Mouse (Mus musculus) kidney, embryonic 14.5 days (tissue): ENCODE data around the gene Mpzl1. TPM values are rescaled to one million over a fixed set of nuclear protein-coding genes. Genes with fewer than 3 reads are reported as not detected.

Experiments
- ATAC-seq: fragments of 200-750 bp; cut with Nextera tagmentation; 2 replicates; pipeline ENCODE4 v1.8.0; 2017; ENCODE audit warnings: moderate number of reproducible peaks, mild to moderate bottlenecking, moderate TSS enrichment, moderate library complexity; ENCODE audit not compliant: low FRiP score, low TSS enrichment
- H3K27ac ChIP-seq: fragments of 300-500 bp; sonication (generic); 2 replicates; pipeline ENCODE4 v1.5.1; 2014; ENCODE audit warnings: low read depth, mild to moderate bottlenecking, low read length, moderate library complexity, mixed read lengths
- H3K27me3 ChIP-seq: fragments of 300-500 bp; sonication (generic); 2 replicates; pipeline ENCODE4 v1.6.1; 2014; ENCODE audit warnings: mild to moderate bottlenecking, low read length; ENCODE audit not compliant: control insufficient read depth, insufficient read depth
- H3K36me3 ChIP-seq: fragments of 300-500 bp; sonication (generic); 2 replicates; pipeline ENCODE4 v1.6.1; 2014; ENCODE audit warnings: low read length, mixed read lengths; ENCODE audit not compliant: control insufficient read depth, insufficient read depth
- H3K4me1 ChIP-seq: fragments of 300-500 bp; sonication (generic); 2 replicates; pipeline ENCODE4 v1.6.1; 2014; ENCODE audit warnings: low read length, mixed read lengths; ENCODE audit not compliant: control insufficient read depth, insufficient read depth
- H3K4me2 ChIP-seq: fragments of 300-500 bp; sonication (generic); replicated peaks from 2 replicates; pipeline ENCODE4 v1.6.1; 2014; ENCODE audit warnings: low read depth, mild to moderate bottlenecking, low read length
- H3K4me3 ChIP-seq: fragments of 300-500 bp; sonication (generic); 2 replicates; pipeline ENCODE4 v1.5.1; 2014; ENCODE audit warnings: mild to moderate bottlenecking, low read length
- H3K9ac ChIP-seq: fragments of 300-500 bp; sonication (generic); 2 replicates; pipeline ENCODE4 v1.6.1; 2014; ENCODE audit warnings: low read depth, mild to moderate bottlenecking, low read length, moderate library complexity
- H3K9me3 ChIP-seq: fragments of 300-500 bp; sonication (generic); 2 replicates; pipeline ENCODE4 v1.6.1; 2016; ENCODE audit warnings: low read length; ENCODE audit not compliant: control insufficient read depth
- WGBS: fragments of 180-500 bp; shearing (Covaris S2); extraction: QIAGEN DNeasy Blood & Tissue Kit; methylation state at CpG from one replicate; pipeline ENCODE4 v1.1.7; 2014; 5-methylcytosine and 5-hydroxymethylcytosine counted together
- polyA plus RNA-seq: library from polyadenylated mRNA; unstranded; fragments of >200 nt; fragmentation: Nextera tagmentation; extraction: Ambion mirVana; gene quantifications from 2 replicates; pipeline ENCODE4 v1.2.1, GENCODE M21; 2014

The Mpzl1 gene
- polyA plus RNA-seq, 1 experiment from 2014 or later = 253 TPM

DNA sequence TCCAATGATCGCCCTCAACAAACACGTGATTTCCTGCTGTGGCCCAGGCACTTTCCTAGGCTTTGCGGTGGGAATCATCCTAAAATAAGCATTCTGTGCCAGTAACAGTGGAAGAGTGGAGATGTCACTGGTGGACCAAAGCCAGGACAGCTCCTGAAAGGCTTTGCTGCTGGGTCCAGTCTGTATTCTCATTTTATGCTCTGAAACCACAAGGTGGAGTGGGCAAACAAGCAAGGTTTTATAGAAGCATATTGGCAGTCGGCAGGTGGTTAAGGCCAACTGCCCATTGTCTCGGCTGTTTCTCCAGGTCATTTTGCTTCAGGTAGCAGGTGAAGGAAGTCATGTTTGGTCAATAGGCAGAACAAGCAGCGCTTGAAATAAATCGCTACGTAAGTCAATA is 3.2 kb downstream of the Mpzl1 start:
- Histone ChIP-seq H3K4me3 (no peak overlapping the region), H3K4me2 (no peak overlapping the region), H3K27me3 (no peaks in the 10 kb centered on the region), H3K4me1 (peaks cover 33% of the 10 kb centered on the region), H3K27ac (no peak overlapping the region), H3K9ac (no peak overlapping the region), H3K36me3 (no peaks in the 10 kb centered on the region; the same call in 1 of the 2 replicates), H3K9me3 (no peaks in the 10 kb centered on the region)
- WGBS = 73% methylated on average over 8 of the region's 8 CpGs
- no peak for ATAC-seq

DNA sequence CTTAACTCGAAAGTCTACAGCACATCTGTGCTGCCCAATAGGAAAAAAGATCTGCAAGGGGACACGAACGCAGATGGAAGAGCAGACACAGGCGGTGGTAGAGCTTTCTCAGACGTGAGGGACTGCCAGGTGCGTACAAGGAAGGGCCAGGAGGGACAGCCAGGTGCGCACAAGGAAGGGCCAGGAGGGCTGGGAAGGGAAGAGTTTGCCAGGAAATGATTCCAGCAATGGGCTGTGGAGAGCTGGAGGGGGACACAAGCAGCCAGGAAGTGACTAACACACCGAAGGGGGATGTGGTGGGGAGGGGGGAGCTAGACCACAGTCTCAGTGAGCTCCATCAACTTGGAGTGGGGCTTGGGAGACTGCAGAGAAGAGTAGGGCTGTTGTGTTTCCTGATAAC is 4.4 kb downstream of the Mpzl1 start:
- Histone ChIP-seq H3K27ac (no peak overlapping the region), H3K9ac (no peak overlapping the region), H3K4me2 (peak overlapping the region; percentile 13), H3K4me3 (no peak overlapping the region), H3K4me1 (peaks cover 26% of the 10 kb centered on the region), H3K36me3 (no peaks in the 10 kb centered on the region; the same call in 1 of the 2 replicates), H3K27me3 (no peaks in the 10 kb centered on the region), H3K9me3 (no peaks in the 10 kb centered on the region)
- 30% methylated on average over 8 of the region's 8 CpGs for WGBS
- ATAC-seq = no peak

DNA sequence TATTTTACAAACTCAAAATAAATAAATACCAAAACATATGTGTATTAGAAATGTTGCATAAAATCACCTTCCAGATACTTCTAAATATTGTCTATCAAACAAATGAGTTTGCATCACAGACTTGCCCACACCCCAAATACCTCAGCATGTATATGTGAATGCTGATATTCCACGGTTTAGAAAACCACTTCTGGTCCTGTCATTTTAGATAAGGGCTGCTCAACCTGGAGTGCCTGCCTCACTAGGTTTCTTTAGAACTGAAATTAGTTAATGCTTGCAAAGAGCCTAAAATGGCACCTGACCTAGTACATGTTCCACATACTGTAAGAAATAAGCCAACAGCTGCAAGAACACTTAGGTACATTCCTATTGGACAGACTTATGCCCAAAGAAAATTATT is 5.7 kb downstream of the Mpzl1 start:
- Histone ChIP-seq H3K36me3 (no peaks in the 10 kb centered on the region; the same call in 1 of the 2 replicates), H3K4me3 (no peak overlapping the region), H3K9me3 (no peaks in the 10 kb centered on the region), H3K27ac (no peak overlapping the region), H3K4me2 (no peak overlapping the region), H3K4me1 (peaks cover 26% of the 10 kb centered on the region), H3K27me3 (no peaks in the 10 kb centered on the region), H3K9ac (no peak overlapping the region)
- ATAC-seq = no peak
- WGBS = 78% methylated on average over 1 of the region's 1 CpGs

GRCm38 (mm10) chr1:165625896-165626295 is 8.4 kb downstream of the Mpzl1 start:
- no peak for ATAC-seq

GRCm38 (mm10) chr1:165625058-165625457 is 9.3 kb downstream of the Mpzl1 start:
- Histone ChIP-seq H3K4me2 (no peak overlapping the region), H3K9ac (no peak overlapping the region), H3K27me3 (no peaks in the 10 kb centered on the region), H3K4me1 (peaks cover 7% of the 10 kb centered on the region; the same call in 1 of the 2 replicates), H3K9me3 (no peaks in the 10 kb centered on the region), H3K36me3 (peaks cover 11% of the 10 kb centered on the region), H3K27ac (no peak overlapping the region), H3K4me3 (no peak overlapping the region)
- WGBS = 80% methylated on average over 5 of the region's 5 CpGs
- no peak for ATAC-seq

More at GRCm38 (mm10) chr1:165625896-165626295, 8.4 kb downstream of the Mpzl1 start:
- H3K27ac ChIP-seq = no peak overlapping the region
- H3K9ac ChIP-seq = no peak overlapping the region
- H3K9me3 ChIP-seq = no peaks in the 10 kb centered on the region
- H3K4me1 ChIP-seq = peaks cover 13% of the 10 kb centered on the region; the same call in 1 of the 2 replicates
- H3K4me2 ChIP-seq = no peak overlapping the region
- H3K27me3 ChIP-seq = no peaks in the 10 kb centered on the region
- no peak overlapping the region for H3K4me3 ChIP-seq
- 47% methylated on average over 5 of the region's 5 CpGs for WGBS
- peaks cover 11% of the 10 kb centered on the region for H3K36me3 ChIP-seq

- peaks cover 4% of the 10 kb centered on the region for H3K9me3 ChIP-seq
- H3K4me1 ChIP-seq = peaks cover 27% of the 10 kb centered on the region
- H3K4me3 ChIP-seq = no peak overlapping the region
- H3K4me2 ChIP-seq = no peak overlapping the region
- WGBS = 46% methylated on average over 9 of the region's 9 CpGs
- no peaks in the 10 kb centered on the region for H3K27me3 ChIP-seq
- no peak overlapping the region; the same call in 1 of the 2 replicates for H3K9ac ChIP-seq
- H3K27ac ChIP-seq = peak overlapping the region; percentile 80
- ATAC-seq = peak; percentile 16; the same call in 1 of the 2 replicates
- H3K36me3 ChIP-seq = peaks cover 23% of the 10 kb centered on the region
Measured at GRCm38 (mm10) chr1:165618201-165618624, 16.1 kb downstream of the Mpzl1 start.

DNA sequence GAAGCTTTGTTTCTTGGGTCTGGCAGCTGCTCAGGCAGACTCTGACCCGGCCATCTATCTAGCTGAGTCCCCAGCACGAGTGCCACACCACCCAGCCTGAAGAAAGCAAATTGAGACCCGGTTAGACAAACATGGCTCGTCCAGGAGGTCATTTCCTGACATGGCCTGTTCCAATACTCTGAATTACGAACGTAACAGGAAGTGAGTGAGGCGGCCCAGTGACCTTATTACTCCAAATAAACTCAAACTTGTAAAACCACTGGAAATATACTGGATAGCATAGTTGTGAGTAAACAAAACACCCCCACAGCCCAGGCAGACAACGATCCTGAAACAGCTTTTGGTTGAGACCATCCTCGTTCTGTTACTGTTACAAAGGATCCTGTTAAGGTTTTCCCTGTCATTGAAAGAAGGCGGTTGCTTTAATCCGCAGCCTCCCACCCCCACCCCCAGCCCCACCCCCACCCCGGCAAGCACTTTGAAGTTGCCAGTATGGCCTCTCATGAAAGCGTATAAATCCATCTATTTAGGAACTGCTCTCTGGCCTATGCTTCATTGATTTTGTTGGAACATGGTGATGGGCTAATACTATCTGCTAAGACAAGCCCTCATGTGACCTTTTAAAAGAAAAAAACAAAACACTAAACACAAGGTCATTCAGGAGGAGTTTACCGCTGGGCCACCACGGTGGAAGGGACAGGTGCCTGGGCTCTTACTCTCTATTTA is 17.0 kb downstream of the Mpzl1 start:
- peak; percentile 89 for ATAC-seq
- Histone ChIP-seq H3K9ac (no peak overlapping the region), H3K36me3 (peaks cover 17% of the 10 kb centered on the region), H3K27ac (peak overlapping the region; percentile 80), H3K4me3 (no peak overlapping the region), H3K27me3 (no peaks in the 10 kb centered on the region), H3K9me3 (peaks cover 4% of the 10 kb centered on the region), H3K4me2 (peak overlapping the region; percentile 13), H3K4me1 (peaks cover 31% of the 10 kb centered on the region)
- 8% methylated on average over 15 of the region's 15 CpGs for WGBS

- H3K9ac ChIP-seq = no peak overlapping the region
- peaks cover 15% of the 10 kb centered on the region for H3K36me3 ChIP-seq
- ATAC-seq = peak; percentile 17; the same call in 1 of the 2 replicates
- peaks cover 31% of the 10 kb centered on the region for H3K4me1 ChIP-seq
- peaks cover 4% of the 10 kb centered on the region for H3K9me3 ChIP-seq
- H3K4me3 ChIP-seq = no peak overlapping the region
- WGBS = 18% methylated on average over 7 of the region's 7 CpGs
- no peaks in the 10 kb centered on the region for H3K27me3 ChIP-seq
- H3K4me2 ChIP-seq = 0 out of 2 replicates have a peak overlapping the region, but pooled peaks have one; percentile 9
- peak overlapping the region; percentile 80 for H3K27ac ChIP-seq
Measured at GRCm38 (mm10) chr1:165616652-165617051, 17.7 kb downstream of the Mpzl1 start.

GRCm38 (mm10) chr1:165614793-165615192 is 19.5 kb downstream of the Mpzl1 start:
- Histone ChIP-seq H3K9me3 (peaks cover 4% of the 10 kb centered on the region), H3K4me2 (no peak overlapping the region), H3K9ac (no peak overlapping the region), H3K4me1 (peaks cover 34% of the 10 kb centered on the region), H3K27ac (no peak overlapping the region), H3K36me3 (peaks cover 15% of the 10 kb centered on the region), H3K27me3 (no peaks in the 10 kb centered on the region), H3K4me3 (no peak overlapping the region)
- no peak for ATAC-seq
- WGBS = 88% methylated on average over 3 of the region's 3 CpGs
